Mouse (Mus musculus): ENCODE data around the gene Icam5. TPM values are rescaled to one million over a fixed set of nuclear protein-coding genes. Genes with fewer than 3 reads are reported as not detected.
A peak's percentile ranks its signal among the peaks of the same experiment; 100 is the strongest.
"Not testable (repeated sequence)": the region's sequence is repeated elsewhere in the genome, so short reads cannot be mapped to it uniquely, and the experiment has no call there.

Icam5 gene
- polyA plus RNA-seq, 1 experiment from 2014 or later: 0.19 TPM

DNA sequence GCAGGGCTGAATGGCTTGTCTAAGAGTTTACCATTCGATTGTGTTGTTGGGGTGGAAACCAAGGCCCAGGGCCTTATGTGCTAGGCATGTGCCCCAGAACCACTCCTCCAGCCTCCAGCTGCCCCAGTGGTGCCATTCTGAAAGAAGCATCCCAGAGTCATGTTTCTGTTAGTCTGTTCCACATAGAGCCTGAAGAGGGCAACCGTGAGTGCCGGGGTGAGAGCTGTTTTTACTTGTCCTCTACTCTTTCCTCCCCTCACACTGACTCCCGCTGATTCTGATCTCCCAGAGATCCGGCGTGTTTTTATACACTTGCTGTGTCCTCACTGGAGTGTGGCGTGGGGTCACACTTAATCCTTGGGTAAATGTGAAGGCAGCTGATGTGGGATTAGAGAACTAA lies 23.9 kb upstream of the Icam5 start:
- Histone ChIP-seq H3K4me3 (ENCODE audit: low read depth, low read length) (no peak overlapping the region), H3K9me3 (ENCODE audit: control insufficient read depth, low read length) (no peaks in the 10 kb centered on the region), H3K4me2 (ENCODE audit: low read depth, low read length) (no peak overlapping the region), H3K4me1 (ENCODE audit: control insufficient read depth, insufficient read depth, low read length) (no peaks in the 10 kb centered on the region), H3K36me3 (ENCODE audit: control insufficient read depth, insufficient read depth, low read length) (peaks cover 45% of the 10 kb centered on the region), H3K27me3 (replicated peaks; ENCODE audit: control insufficient read depth, insufficient read depth, low read length) (no peaks in the 10 kb centered on the region), H3K27ac (replicated peaks; ENCODE audit: low read depth, low read length) (no peak overlapping the region), H3K9ac (ENCODE audit: low read depth, low read length) (no peak overlapping the region)
- 86% methylated on average over 7 of the region's 7 CpGs for WGBS
- DNase-seq (ENCODE audit: low spot score) (no peak), ATAC-seq (ENCODE audit: low read depth) (no peak)

DNA sequence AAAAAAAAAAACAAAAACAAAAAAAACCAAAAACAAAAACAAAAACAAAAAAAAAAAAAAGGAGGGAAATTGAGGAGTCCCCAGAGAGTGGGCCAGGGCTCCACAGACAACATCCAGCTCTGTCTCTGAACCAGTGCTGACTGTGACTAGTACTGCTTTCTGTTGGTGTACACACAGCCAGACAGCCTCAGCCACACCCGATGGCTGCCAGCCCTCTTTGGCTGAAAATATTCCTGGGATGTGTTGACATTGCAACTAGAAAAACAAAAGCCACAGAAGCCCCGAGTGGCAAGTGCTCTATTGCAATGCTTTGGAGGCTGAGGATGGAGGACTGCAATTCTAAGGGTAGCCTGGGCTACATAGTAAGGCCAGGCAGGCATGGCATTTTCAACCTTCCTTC lies 21.5 kb upstream of the Icam5 start:
- Histone ChIP-seq H3K27ac (replicated peaks; ENCODE audit: low read depth, low read length) (no peak overlapping the region), H3K27me3 (replicated peaks; ENCODE audit: control insufficient read depth, insufficient read depth, low read length) (peaks cover 10% of the 10 kb centered on the region), H3K4me2 (ENCODE audit: low read depth, low read length) (no peak overlapping the region), H3K36me3 (ENCODE audit: control insufficient read depth, insufficient read depth, low read length) (peaks cover 35% of the 10 kb centered on the region), H3K4me1 (ENCODE audit: control insufficient read depth, insufficient read depth, low read length) (no peaks in the 10 kb centered on the region), H3K9ac (ENCODE audit: low read depth, low read length) (no peak overlapping the region), H3K9me3 (ENCODE audit: control insufficient read depth, low read length) (no peaks in the 10 kb centered on the region), H3K4me3 (ENCODE audit: low read depth, low read length) (no peak overlapping the region)
- 54% methylated on average over 2 of the region's 2 CpGs for WGBS
- no peak for ATAC-seq (ENCODE audit: low read depth)
- no peak for DNase-seq (ENCODE audit: low spot score)

DNA sequence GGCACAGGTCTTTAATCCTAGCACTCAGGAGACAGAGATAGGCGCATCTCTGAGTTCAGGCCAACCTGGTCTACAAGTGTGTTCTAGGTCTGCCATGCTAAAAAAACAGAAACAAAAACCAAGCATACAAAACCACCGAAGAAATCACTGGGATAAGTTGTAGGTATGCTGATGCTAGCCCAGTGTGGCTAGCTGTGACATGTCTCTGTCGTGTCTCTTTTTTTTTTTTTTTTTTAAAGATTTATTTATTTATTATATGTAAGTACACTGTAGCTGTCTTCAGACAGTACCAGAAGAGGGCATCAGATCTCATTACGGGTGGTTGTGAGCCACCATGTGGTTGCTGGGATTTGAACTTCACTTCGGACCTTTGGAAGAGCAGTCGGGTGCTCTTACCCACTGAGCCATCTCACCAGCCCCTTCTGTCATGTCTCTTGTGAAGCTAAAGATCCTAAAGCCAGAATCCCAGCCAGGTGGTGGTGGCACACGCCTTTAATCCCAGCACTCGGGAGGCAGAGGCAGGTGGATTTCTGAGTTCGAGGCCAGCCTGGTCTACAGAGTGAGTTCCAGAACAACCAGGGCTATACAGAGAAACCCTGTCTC lies 20.8 kb upstream of the Icam5 start:
- not testable (repeated sequence) for H3K27ac ChIP-seq (replicated peaks; ENCODE audit: low read depth, low read length); H3K9ac ChIP-seq (ENCODE audit: low read depth, low read length); H3K4me3 ChIP-seq (ENCODE audit: low read depth, low read length); DNase-seq (ENCODE audit: low spot score); H3K9me3 ChIP-seq (ENCODE audit: control insufficient read depth, low read length); ATAC-seq (ENCODE audit: low read depth); H3K4me1 ChIP-seq (ENCODE audit: control insufficient read depth, insufficient read depth, low read length); H3K4me2 ChIP-seq (ENCODE audit: low read depth, low read length)
- peaks cover 17% of the 10 kb centered on the region for H3K27me3 ChIP-seq (replicated peaks; ENCODE audit: control insufficient read depth, insufficient read depth, low read length)
- 63% methylated on average over 9 of the region's 9 CpGs for WGBS
- peaks cover 30% of the 10 kb centered on the region for H3K36me3 ChIP-seq (ENCODE audit: control insufficient read depth, insufficient read depth, low read length)

- Histone ChIP-seq H3K9me3 (ENCODE audit: control insufficient read depth, low read length) (no peaks in the 10 kb centered on the region), H3K4me1 (ENCODE audit: control insufficient read depth, insufficient read depth, low read length) (no peaks in the 10 kb centered on the region), H3K27me3 (replicated peaks; ENCODE audit: control insufficient read depth, insufficient read depth, low read length) (peaks cover 25% of the 10 kb centered on the region), H3K36me3 (ENCODE audit: control insufficient read depth, insufficient read depth, low read length) (peaks cover 23% of the 10 kb centered on the region), H3K4me3 (ENCODE audit: low read depth, low read length) (no peak overlapping the region), H3K27ac (replicated peaks; ENCODE audit: low read depth, low read length) (peak overlapping the region; percentile 33; the same call in 1 of the 2 replicates), H3K9ac (ENCODE audit: low read depth, low read length) (no peak overlapping the region), H3K4me2 (ENCODE audit: low read depth, low read length) (no peak overlapping the region)
- WGBS: 37% methylated on average over 5 of the region's 5 CpGs
- DNase-seq (ENCODE audit: low spot score) (no peak), ATAC-seq (ENCODE audit: low read depth) (no peak)
These were observed 20.0 kb upstream of the Icam5 start for GRCm38 (mm10) chr9:21011846-21012312.

DNA sequence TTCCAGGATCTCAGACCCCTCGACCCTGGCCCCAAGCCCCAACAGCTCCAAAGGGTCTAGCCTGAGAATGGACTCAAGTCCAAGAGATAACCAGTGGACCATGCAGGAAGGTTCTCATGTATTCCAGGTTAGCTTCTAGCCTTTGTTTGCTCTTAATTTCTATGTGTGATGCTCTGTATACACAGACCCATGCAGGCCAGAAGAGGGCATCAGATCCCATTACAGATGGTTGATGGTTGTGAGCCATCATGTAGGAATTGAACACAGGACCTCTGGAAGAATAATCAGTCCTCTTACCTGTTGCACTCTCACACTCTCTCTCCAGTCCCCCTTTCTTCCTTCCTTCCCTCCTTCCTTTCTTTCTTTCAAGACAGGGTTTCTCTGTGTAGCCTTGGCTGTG lies 19.5 kb upstream of the Icam5 start:
- no peaks in the 10 kb centered on the region for H3K4me1 ChIP-seq (ENCODE audit: control insufficient read depth, insufficient read depth, low read length)
- no peaks in the 10 kb centered on the region for H3K9me3 ChIP-seq (ENCODE audit: control insufficient read depth, low read length)
- DNase-seq (ENCODE audit: low spot score) (no peak), ATAC-seq (ENCODE audit: low read depth) (no peak)
- peaks cover 18% of the 10 kb centered on the region for H3K36me3 ChIP-seq (ENCODE audit: control insufficient read depth, insufficient read depth, low read length)
- H3K27ac ChIP-seq (replicated peaks; ENCODE audit: low read depth, low read length): peak overlapping the region; percentile 33; the same call in 1 of the 2 replicates
- peaks cover 30% of the 10 kb centered on the region for H3K27me3 ChIP-seq (replicated peaks; ENCODE audit: control insufficient read depth, insufficient read depth, low read length)
- no peak overlapping the region for H3K9ac ChIP-seq (ENCODE audit: low read depth, low read length)
- no peak overlapping the region for H3K4me2 ChIP-seq (ENCODE audit: low read depth, low read length)
- WGBS: 36% methylated on average over 1 of the region's 1 CpGs
- no peak overlapping the region for H3K4me3 ChIP-seq (ENCODE audit: low read depth, low read length)

DNA sequence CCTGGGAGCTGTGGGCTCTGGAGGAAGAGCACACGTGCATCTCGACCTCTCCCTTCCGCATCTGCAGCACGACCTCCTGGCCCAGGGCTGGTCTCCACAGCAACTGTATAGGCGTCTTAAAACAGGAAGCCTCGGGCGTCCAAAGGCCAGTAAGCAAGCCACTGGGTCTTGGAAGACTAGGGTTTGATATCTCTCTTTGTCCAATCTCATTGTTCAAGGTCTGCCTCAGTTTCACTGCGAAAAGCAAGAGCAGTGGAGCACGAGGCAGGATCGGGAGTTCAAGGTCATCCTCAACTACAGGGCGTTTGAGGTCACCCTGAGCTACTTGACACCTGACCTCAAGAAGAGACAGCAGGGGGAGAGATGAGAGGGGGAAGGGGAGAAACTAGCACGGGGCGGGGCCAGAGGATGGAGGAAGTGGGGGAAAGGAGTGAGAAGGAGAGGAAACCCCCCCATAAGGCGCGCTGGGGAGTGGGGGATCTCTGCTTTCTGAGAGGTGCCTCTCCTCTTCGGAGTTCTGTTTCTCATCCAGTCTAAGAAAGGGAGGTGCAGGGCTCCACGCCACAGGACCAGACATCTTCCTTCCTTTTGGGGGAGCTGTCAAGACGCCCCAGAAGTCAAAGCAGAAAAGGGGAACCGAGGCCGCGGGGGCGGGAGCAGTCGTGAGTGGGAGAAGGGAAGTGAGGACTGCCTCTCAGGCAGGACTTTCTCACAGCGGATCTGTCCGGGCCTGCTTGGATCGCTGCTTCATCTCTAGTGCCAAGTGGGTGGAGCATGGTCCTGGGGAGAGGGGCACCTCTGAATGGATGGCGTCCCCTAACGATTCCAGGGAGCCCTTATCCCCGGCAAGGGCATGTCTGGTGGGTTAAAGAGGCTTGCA lies 16.9 kb upstream of the Icam5 start:
- peak; percentile 69 for ATAC-seq (ENCODE audit: low read depth)
- WGBS: 2% methylated on average over 23 of the region's 29 CpGs
- Histone ChIP-seq H3K4me3 (ENCODE audit: low read depth, low read length) (peak overlapping the region; percentile 43), H3K27ac (replicated peaks; ENCODE audit: low read depth, low read length) (no peak overlapping the region), H3K9me3 (ENCODE audit: control insufficient read depth, low read length) (no peaks in the 10 kb centered on the region), H3K9ac (ENCODE audit: low read depth, low read length) (peak overlapping the region; percentile 54), H3K27me3 (replicated peaks; ENCODE audit: control insufficient read depth, insufficient read depth, low read length) (peaks cover 33% of the 10 kb centered on the region), H3K36me3 (ENCODE audit: control insufficient read depth, insufficient read depth, low read length) (no peaks in the 10 kb centered on the region), H3K4me2 (ENCODE audit: low read depth, low read length) (peak overlapping the region; percentile 68), H3K4me1 (ENCODE audit: control insufficient read depth, insufficient read depth, low read length) (no peaks in the 10 kb centered on the region)
- peak; percentile 77 for DNase-seq (ENCODE audit: low spot score)

GRCm38 (mm10) chr9:21015571-21016130 lies 16.2 kb upstream of the Icam5 start, which contains the start of gene Icam1:
Icam1 (plus strand) TSS chr9:21015985.
- H3K9ac ChIP-seq (ENCODE audit: low read depth, low read length): peak within 1 kb of the TSS; percentile 54
- peaks cover 33% of the 10 kb centered on the region for H3K27me3 ChIP-seq (replicated peaks; ENCODE audit: control insufficient read depth, insufficient read depth, low read length)
- H3K4me3 ChIP-seq (ENCODE audit: low read depth, low read length): peak within 1 kb of the TSS; percentile 43
- no peaks in the 10 kb centered on the region for H3K9me3 ChIP-seq (ENCODE audit: control insufficient read depth, low read length)
- WGBS: under 1% methylated on average over 21 of the region's 30 CpGs
- peak; percentile 52 for DNase-seq (ENCODE audit: low spot score)
- no peak within 1 kb of the TSS for H3K27ac ChIP-seq (replicated peaks; ENCODE audit: low read depth, low read length)
- no peaks in the 10 kb centered on the region for H3K36me3 ChIP-seq (ENCODE audit: control insufficient read depth, insufficient read depth, low read length)
- peak; percentile 48 for ATAC-seq (ENCODE audit: low read depth)
- no peaks in the 10 kb centered on the region for H3K4me1 ChIP-seq (ENCODE audit: control insufficient read depth, insufficient read depth, low read length)
- peak within 1 kb of the TSS; percentile 68 for H3K4me2 ChIP-seq (ENCODE audit: low read depth, low read length)

DNA sequence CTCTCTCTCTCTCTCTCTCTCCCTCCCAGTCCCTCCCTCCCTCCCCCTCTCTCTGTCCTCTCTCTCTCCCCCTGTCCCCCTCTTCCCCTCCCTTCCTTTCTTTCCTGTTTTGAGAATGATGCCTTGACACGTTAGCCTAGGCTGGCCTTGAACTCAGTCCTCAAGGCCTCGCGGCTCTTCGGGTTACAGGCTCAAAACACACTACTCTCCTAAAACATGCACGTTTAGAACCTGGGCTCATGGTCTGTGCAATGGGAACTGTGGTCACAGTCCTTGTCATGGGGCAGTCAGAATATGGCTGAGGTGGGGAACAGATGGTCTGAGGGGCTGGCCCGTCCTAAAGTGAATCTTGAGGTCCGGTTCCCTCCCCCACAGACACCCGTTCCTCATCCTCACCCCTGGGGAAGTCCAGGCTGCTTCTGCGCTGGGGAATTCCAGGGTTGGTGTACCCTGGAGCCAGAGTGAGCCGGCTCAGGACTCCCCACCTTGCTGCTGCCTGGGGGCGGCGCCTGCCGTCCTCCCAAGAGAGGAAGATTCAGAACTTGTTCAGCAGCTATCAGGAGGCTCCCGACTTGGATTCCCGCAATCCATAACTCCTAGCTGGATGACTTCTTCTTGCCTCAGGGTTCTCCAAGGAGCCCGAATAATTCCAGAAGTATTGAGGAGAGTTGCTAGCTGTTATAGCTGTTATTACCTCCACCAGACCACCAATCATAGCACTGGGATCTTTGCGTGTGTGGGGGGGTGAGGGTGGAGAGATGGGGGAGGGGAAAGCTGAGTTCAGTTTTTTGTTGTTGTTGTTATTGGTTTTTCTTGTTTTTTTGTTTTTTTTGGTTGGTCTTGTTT lies 15.3 kb upstream of the Icam5 start:
- Histone ChIP-seq H3K9ac (ENCODE audit: low read depth, low read length) (peak overlapping the region; percentile 54), H3K9me3 (ENCODE audit: control insufficient read depth, low read length) (no peaks in the 10 kb centered on the region), H3K36me3 (ENCODE audit: control insufficient read depth, insufficient read depth, low read length) (no peaks in the 10 kb centered on the region), H3K4me1 (ENCODE audit: control insufficient read depth, insufficient read depth, low read length) (no peaks in the 10 kb centered on the region), H3K27ac (replicated peaks; ENCODE audit: low read depth, low read length) (no peak overlapping the region), H3K4me2 (ENCODE audit: low read depth, low read length) (peak overlapping the region; percentile 68), H3K4me3 (ENCODE audit: low read depth, low read length) (peak overlapping the region; percentile 43), H3K27me3 (replicated peaks; ENCODE audit: control insufficient read depth, insufficient read depth, low read length) (peaks cover 33% of the 10 kb centered on the region)
- DNase-seq (ENCODE audit: low spot score) (peak; percentile 39), ATAC-seq (ENCODE audit: low read depth) (0 out of 2 replicates have a peak, but pooled peaks have one; percentile 21)
- WGBS: 4% methylated on average over 17 of the region's 17 CpGs

Measured in embryonic facial prominence, embryonic 14.5 days (tissue).